Mouse (Mus musculus) kidney, adult 2 months (tissue): ENCODE measurements around the gene Crtac1. TPM values are rescaled to one million over a fixed set of nuclear protein-coding genes. Genes with fewer than 3 reads are reported as not detected.

Experiments used
- DNase-seq: peaks from one replicate; pipeline ENCODE4 v3.0.0; 2021
- H3K27ac ChIP-seq: fragments of 200-500 bp; 2 replicates; pipeline ENCODE4 v1.5.1; 2012; ENCODE audit warnings: low read depth, low read length, control low read depth, inconsistent platforms; ENCODE audit not compliant: insufficient read depth
- H3K27me3 ChIP-seq: fragments of 200-500 bp; replicated peaks from 2 replicates; pipeline ENCODE4 v1.6.1; 2012; ENCODE audit warnings: mild to moderate bottlenecking, moderate library complexity, low read length, inconsistent platforms; ENCODE audit not compliant: control insufficient read depth, insufficient read depth
- H3K36me3 ChIP-seq: fragments of 200-500 bp; 2 replicates; pipeline ENCODE4 v1.6.1; 2012; ENCODE audit warnings: mild to moderate bottlenecking, moderate library complexity, low read length, inconsistent platforms; ENCODE audit not compliant: control insufficient read depth, insufficient read depth
- H3K4me1 ChIP-seq: fragments of 200-500 bp; 2 replicates; pipeline ENCODE4 v1.6.1; 2011; ENCODE audit warnings: low read length; ENCODE audit not compliant: control insufficient read depth, insufficient read depth
- H3K4me3 ChIP-seq: fragments of 200-500 bp; 2 replicates; pipeline ENCODE4 v1.5.1; 2011; ENCODE audit warnings: mild to moderate bottlenecking, low read depth, low read length, control low read depth; ENCODE audit not compliant: insufficient read depth
- CTCF ChIP-seq: fragments of 200-500 bp; conservative IDR thresholded peaks from 2 replicates; pipeline ENCODE4 v1.5.1; 2011; ENCODE audit warnings: low read depth, mild to moderate bottlenecking, control low read depth, low read length, moderate library complexity, mixed read lengths; ENCODE audit not compliant: insufficient read depth, insufficient read length
- POLR2A ChIP-seq: fragments of 200-500 bp; IDR thresholded peaks from one replicate; pipeline ENCODE4 v1.6.1; 2011; ENCODE audit warnings: low read depth, low read length, control low read depth
- WGBS: fragments of 180-500 bp; shearing (Covaris S2); methylation state at CpG from one replicate; pipeline ENCODE4 v1.1.7; 2018; 5-methylcytosine and 5-hydroxymethylcytosine counted together
- polyA plus RNA-seq: library from polyadenylated mRNA; depleted of rRNA; stranded (reverse); fragments of >200 nt; gene quantifications from 2 replicates; pipeline ENCODE4 v1.2.3, GENCODE M21; 2012

Gene Crtac1
- polyA plus RNA-seq, 1 experiment, result 0.06 TPM

GRCm38 (mm10) chr19:42380321-42380980 lies 51.1 kb downstream of the Crtac1 start:
- H3K4me3 ChIP-seq, result no peak overlapping the region
- DNase-seq, result no peak

GRCm38 (mm10) chr19:42379798-42380197 lies 51.8 kb downstream of the Crtac1 start:
- H3K27ac ChIP-seq, result no peak overlapping the region
- H3K4me3 ChIP-seq, result no peak overlapping the region
- TF ChIP-seq POLR2A, result no peak
- TF ChIP-seq CTCF, result no peak
- WGBS, result 57% methylated on average over 8 of the region's 8 CpGs
- DNase-seq, result no peak
- no peaks in the 10 kb centered on the region for H3K36me3 ChIP-seq
- H3K27me3 ChIP-seq, result no peaks in the 10 kb centered on the region
- H3K4me1 ChIP-seq, result no peaks in the 10 kb centered on the region

More at GRCm38 (mm10) chr19:42380321-42380980, 51.1 kb downstream of the Crtac1 start:
- 3% methylated on average over 26 of the region's 26 CpGs for WGBS
- Histone ChIP-seq H3K27me3 (no peaks in the 10 kb centered on the region), H3K36me3 (no peaks in the 10 kb centered on the region), H3K4me1 (no peaks in the 10 kb centered on the region), H3K27ac (no peak overlapping the region)
- TF ChIP-seq POLR2A, result no peak
- no peak for TF ChIP-seq CTCF

GRCm38 (mm10) chr19:42377206-42377605 lies 54.4 kb downstream of the Crtac1 start:
- no peaks in the 10 kb centered on the region for H3K36me3 ChIP-seq
- no peaks in the 10 kb centered on the region for H3K27me3 ChIP-seq
- TF ChIP-seq CTCF (no peak), POLR2A (no peak)
- DNase-seq, result no peak
- H3K4me1 ChIP-seq, result no peaks in the 10 kb centered on the region
- no peak overlapping the region for H3K27ac ChIP-seq
- no peak overlapping the region for H3K4me3 ChIP-seq
- 58% methylated on average over 3 of the region's 3 CpGs for WGBS

- 89% methylated on average over 4 of the region's 4 CpGs for WGBS
- Histone ChIP-seq H3K27me3 (no peaks in the 10 kb centered on the region), H3K4me3 (no peak overlapping the region), H3K4me1 (no peaks in the 10 kb centered on the region), H3K36me3 (no peaks in the 10 kb centered on the region), H3K27ac (no peak overlapping the region)
- TF ChIP-seq POLR2A (no peak), CTCF (no peak)
- DNase-seq, result no peak
These were observed 68.0 kb downstream of the Crtac1 start for GRCm38 (mm10) chr19:42363551-42363950.

- no peak for DNase-seq
- no peaks in the 10 kb centered on the region for H3K36me3 ChIP-seq
- no peaks in the 10 kb centered on the region for H3K4me1 ChIP-seq
- WGBS, result 41% methylated on average over 7 of the region's 7 CpGs
- H3K27me3 ChIP-seq, result no peaks in the 10 kb centered on the region
- no peak overlapping the region for H3K27ac ChIP-seq
- H3K4me3 ChIP-seq, result no peak overlapping the region
- TF ChIP-seq CTCF (no peak), POLR2A (no peak)
These were observed 73.2 kb downstream of the Crtac1 start for GRCm38 (mm10) chr19:42358406-42358805.

- no peaks in the 10 kb centered on the region for H3K36me3 ChIP-seq
- no peaks in the 10 kb centered on the region for H3K4me1 ChIP-seq
- no peak for DNase-seq
- no peak overlapping the region for H3K27ac ChIP-seq
- H3K4me3 ChIP-seq, result no peak overlapping the region
- WGBS, result 60% methylated on average over 5 of the region's 5 CpGs
- H3K27me3 ChIP-seq, result no peaks in the 10 kb centered on the region
- TF ChIP-seq CTCF (no peak), POLR2A (no peak)
These were observed 74.7 kb downstream of the Crtac1 start for GRCm38 (mm10) chr19:42356854-42357253.

- Histone ChIP-seq H3K27me3 (no peaks in the 10 kb centered on the region), H3K4me1 (no peaks in the 10 kb centered on the region), H3K27ac (no peak overlapping the region), H3K36me3 (no peaks in the 10 kb centered on the region), H3K4me3 (no peak overlapping the region)
- 92% methylated on average over 16 of the region's 16 CpGs for WGBS
- TF ChIP-seq POLR2A, result no peak
- no peak for TF ChIP-seq CTCF
- DNase-seq, result no peak
These were observed 76.1 kb downstream of the Crtac1 start for GRCm38 (mm10) chr19:42355476-42355875.
